Mouse (Mus musculus): ENCODE measurements around the gene Ephb1.

DNA sequence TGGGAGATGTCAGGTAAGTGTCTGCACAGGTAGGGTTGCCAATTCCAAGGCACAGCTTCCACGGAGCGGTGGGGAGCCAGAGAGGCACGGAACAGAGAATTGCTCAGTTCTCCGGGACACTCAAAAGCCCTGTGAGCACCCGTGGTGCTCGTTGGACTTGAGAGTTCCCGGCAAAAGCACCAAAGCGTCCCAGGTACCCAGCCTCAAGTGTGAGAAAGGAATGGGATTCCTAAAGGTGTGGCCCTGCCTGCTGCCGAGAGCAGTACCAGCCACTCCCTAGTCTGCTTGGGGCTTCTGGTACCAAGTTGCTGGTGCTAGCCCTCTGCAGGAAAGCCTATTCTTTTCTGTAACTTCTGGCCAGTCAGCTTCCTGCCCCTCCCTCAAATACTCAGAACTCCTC is 164.4 kb downstream of the Ephb1 start:
- no peak for TF ChIP-seq POLR2A (IDR thresholded peaks at IDR 0.05; ENCODE audit: control insufficient read depth in 1 of 2, insufficient read depth in 1 of 2, low read depth in 1 of 2, low read length in 2 of 2, poor library complexity in 1 of 2)
- no peak for TF ChIP-seq EP300 (IDR thresholded peaks at IDR 0.05; ENCODE audit: low read depth in 1 of 2, low read length in 2 of 2)
- no peak for TF ChIP-seq ZKSCAN1 (IDR thresholded peaks at IDR 0.05; ENCODE audit: low read depth, low read length)
- no peak for TF ChIP-seq ELF1 (IDR thresholded peaks at IDR 0.05; ENCODE audit: low read depth, low read length)
- TF ChIP-seq CTCF (IDR thresholded peaks at IDR 0.05 in 2 of 3, conservative IDR thresholded peaks at IDR 0.05 in 1 of 3; ENCODE audit: control insufficient read depth in 1 of 3, insufficient read depth in 1 of 3, low read depth in 2 of 3, low read length in 3 of 3, poor library complexity in 1 of 3, severe bottlenecking in 1 of 3), result no peak
- TF ChIP-seq BHLHE40 (IDR thresholded peaks at IDR 0.05; ENCODE audit: borderline replicate concordance, low read depth, low read length), result no peak
